14 mouse cellular contexts compared by ENCODE assay signal in the genomic region with DNA sequence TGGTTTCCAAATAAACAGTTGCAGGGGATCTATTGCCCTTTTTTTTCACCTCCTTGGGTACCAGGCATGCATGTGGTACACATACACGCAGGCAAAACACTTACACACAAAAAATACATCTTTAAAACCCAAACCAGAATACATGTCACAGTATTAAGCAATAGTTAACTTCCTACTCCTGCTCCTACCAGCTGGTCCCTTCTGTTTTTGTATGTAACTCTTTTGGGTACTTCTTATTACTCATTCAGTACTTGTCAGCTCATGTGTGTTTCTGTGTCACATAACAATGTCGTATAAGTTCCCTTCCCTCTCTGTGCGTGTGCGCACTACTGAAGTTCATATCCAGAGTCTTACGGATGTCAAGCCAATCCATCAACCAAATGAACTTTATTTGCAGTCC.
"Had no signal": no experiment of that assay in that cellular context is flagged by ENCODE, and none has a peak within 500 bp of the region (broad histone marks: within the 10 kb centered on the region; RNA-seq: fewer than 3 reads in every experiment).

No protein-coding gene starts in this region.

- ATAC-seq: midbrain, embryonic 16.5 days had no signal

- H3K27ac ChIP-seq: liver, embryonic 14.5 days; midbrain, embryonic 10.5 days; midbrain, embryonic 12.5 days; neural tube, embryonic 12.5 days had no signal

- H3K27me3 ChIP-seq: midbrain, embryonic 12.5 days; neural tube, embryonic 12.5 days had no signal

- DNase-seq: lung, adult 18-20 months; lung, embryonic 14.5 days; lung, postnatal 14 days; lung, postnatal 4 days; midbrain, embryonic 14.5 days; right cerebral cortex, postnatal 14 days; thymus, adult 18-20 months; thymus, postnatal 14 days; thymus, postnatal 36 days had no signal

- H3K9ac ChIP-seq: liver, embryonic 14.5 days; lung, embryonic 14.5 days; midbrain, embryonic 12.5 days; neural tube, embryonic 12.5 days had no signal

- H3K36me3 ChIP-seq: midbrain, embryonic 10.5 days; midbrain, embryonic 12.5 days; neural tube, embryonic 12.5 days had no signal

- H3K4me1 ChIP-seq: midbrain, embryonic 10.5 days; midbrain, embryonic 12.5 days; neural tube, embryonic 12.5 days had no signal

- H3K9me3 ChIP-seq: midbrain, embryonic 10.5 days; midbrain, embryonic 12.5 days; neural tube, embryonic 12.5 days had no signal

- H3K4me3 ChIP-seq: midbrain, embryonic 10.5 days; midbrain, embryonic 12.5 days; neural tube, embryonic 12.5 days had no signal
